Mouse (Mus musculus): Measurements from ENCODE around the gene Wdr18.

Wdr18 gene

DNA sequence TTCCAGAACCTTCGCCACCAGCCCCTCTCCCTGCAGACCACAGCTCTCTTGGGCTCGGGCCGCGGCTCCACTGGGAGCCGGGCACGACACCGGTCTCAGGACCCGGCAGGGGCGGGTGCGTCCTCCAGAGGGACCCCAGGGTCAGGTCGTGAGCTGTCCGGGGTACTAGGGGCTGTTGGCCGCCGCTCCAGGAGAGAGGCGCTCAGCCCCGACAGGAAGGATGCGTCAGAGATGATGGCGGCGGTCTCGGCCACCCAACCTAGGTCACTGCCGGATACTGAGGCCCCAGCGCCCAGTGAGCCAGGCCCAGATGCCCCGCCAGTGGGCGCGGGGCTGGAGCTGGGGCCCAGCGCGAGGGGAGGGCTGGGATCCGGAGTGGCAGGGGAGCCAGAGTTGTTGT lies 17.4 kb downstream of the Wdr18 start:
- no peak for DNase-seq (ENCODE audit: low read depth)

GRCm38 (mm10) chr10:79978061-79978460 lies 18.1 kb downstream of the Wdr18 start:
- DNase-seq (ENCODE audit: low read depth) = no peak

GRCm38 (mm10) chr10:79979401-79980155 lies 19.6 kb downstream of the Wdr18 start:
- no peak for DNase-seq (ENCODE audit: low read depth)

GRCm38 (mm10) chr10:79983205-79983604 lies 23.3 kb downstream of the Wdr18 start:
- DNase-seq (ENCODE audit: low read depth) = peak; percentile 42

DNA sequence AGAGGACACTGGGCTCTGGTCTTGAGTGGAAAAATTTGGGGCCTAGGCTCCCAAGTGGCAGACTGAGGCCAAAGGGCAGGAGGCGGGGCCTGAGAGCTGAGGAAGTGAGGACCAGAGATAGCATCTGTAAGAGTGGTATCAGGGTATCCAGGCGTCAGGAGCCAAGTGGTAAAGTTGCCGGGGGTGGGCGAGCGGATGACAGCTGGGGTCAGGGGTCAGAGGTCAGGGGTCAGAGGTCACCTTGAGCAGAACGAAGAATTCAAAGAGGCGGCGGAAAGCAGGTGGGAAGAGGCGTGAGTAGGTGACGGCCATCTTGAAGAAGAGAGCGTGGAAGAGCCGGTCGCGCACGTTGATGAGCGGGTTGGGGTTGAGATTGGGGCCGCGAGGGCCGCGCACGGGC lies 23.7 kb downstream of the Wdr18 start:
- DNase-seq (ENCODE audit: low read depth) = peak; percentile 80

GRCm38 (mm10) chr10:79984195-79984816 lies 24.4 kb downstream of the Wdr18 start, which contains the start of gene Tmem259:
Tmem259 (minus strand) TSS chr10:79984330.
- DNase-seq (ENCODE audit: low read depth) = peak; percentile 98

GRCm38 (mm10) chr10:79984871-79985270 lies 24.9 kb downstream of the Wdr18 start:
- peak; percentile 100 for DNase-seq (ENCODE audit: low read depth)

DNA sequence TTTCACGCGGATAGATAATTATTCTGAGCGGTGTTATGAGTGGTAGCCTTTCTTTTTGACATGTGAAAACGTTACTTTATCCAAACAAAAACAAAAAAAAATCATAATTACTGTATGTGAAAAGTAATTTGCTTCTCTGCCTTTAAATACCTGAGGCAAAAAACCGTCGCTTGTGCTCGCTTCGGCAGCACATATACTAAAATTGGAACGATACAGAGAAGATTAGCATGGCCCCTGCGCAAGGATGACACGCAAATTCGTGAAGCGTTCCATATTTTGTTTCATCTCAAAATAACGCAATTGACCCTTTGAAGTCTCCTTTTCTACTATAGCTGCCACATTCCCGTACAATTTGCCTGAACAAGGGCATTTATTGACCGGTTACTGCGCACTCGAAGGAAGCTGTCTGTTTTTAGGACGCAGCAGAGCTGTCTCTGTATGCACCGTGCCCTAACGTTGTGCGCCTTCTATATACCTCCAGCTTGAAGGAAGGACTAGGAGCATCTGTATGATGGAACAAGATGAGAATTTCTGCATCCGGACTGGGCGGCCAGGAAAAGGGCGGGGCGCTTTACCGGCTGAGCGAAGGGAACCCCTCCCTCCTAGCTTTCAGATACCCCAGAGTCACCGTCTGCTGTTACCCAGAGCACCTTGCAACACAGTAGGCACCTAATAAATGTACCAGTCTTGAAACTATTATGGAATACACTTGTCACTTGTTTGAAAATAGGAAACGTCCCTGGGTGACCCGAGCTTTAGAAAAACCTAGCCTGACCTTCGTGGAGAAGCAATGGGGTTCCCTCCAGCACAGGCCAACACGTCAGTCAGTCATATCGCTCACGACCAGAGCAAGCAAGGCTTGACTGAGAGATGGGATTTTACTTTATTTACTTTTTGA lies 25.6 kb downstream of the Wdr18 start:
- peak; percentile 91 for DNase-seq (ENCODE audit: low read depth)

DNA sequence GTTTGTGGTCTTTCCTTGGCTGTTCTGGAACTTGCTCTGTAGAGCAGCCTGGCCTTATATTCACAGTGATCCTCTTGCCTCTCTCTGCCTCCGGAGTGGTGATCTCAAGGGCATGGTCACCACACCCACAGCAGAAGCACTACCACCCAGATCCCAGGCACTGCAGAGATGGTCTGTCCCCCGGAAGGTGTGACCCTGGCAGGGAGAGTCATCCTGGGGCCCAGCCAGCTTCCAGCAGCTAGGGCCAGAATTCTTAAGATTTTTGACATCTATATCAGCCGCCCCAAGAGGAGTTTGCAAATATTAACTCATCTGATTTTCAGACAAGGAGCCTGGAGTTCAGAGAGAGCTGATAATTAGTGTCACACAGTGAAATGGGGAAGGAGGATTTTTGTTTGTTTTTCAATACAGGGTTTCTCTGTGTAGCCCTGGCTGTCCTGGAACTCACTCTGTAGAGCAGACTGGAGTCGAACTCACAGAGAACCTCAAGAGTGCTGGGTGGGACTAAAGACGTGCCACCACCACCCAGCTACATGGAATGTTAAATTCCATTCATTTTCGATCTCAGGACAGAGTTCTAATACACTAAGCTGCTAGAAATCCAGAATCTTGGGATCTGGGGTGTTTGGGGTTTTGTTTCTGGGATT lies 26.4 kb downstream of the Wdr18 start:
- DNase-seq (ENCODE audit: low read depth) = no peak

- DNase-seq (ENCODE audit: low read depth) = peak; percentile 96
These were observed 27.0 kb downstream of the Wdr18 start for GRCm38 (mm10) chr10:79986963-79987362.

- DNase-seq (ENCODE audit: low read depth) = peak; percentile 22
These were observed 28.0 kb downstream of the Wdr18 start for GRCm38 (mm10) chr10:79987771-79988505.

DNA sequence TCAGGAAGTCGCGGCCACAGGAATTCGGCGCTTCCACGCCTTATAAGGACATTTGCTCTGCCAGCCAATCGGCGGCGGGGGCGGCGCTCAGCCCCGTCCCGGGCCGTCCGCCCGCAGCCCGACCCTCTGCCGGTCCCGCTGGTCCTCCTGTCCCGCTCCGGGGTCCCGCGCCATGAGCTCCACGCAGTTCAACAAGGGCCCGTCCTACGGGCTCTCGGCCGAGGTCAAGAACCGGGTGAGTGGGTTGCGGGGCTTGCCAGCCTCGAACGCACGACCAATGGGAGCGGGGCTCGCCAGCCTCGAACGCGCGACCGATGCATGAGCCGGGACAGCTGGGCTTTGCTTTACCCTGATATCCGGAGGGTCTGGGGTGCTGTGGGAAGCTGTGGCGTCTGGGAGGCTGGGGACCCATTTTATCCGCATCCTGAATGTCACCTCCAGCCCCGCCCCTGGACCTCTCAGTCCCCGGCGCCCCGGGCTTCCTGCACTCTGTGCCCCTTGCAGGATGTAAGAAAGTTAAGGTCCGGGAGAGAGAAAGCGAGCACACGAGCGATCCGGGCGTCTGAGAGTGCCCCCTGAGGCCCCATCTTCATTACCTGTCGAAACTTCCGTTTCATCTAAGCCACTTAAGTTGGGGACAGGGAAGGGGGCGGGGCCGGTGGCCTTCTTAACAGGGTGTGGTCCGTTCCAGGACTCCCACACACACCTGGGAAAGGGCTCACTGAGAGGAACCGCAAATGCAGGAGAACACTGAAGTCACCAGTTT lies 28.7 kb downstream of the Wdr18 start, which contains the start of gene Cnn2:
Cnn2 (plus strand) TSS at position 79 of the 766 bp plus-strand sequence.
- peak; percentile 50 for DNase-seq (ENCODE audit: low read depth)

DNA sequence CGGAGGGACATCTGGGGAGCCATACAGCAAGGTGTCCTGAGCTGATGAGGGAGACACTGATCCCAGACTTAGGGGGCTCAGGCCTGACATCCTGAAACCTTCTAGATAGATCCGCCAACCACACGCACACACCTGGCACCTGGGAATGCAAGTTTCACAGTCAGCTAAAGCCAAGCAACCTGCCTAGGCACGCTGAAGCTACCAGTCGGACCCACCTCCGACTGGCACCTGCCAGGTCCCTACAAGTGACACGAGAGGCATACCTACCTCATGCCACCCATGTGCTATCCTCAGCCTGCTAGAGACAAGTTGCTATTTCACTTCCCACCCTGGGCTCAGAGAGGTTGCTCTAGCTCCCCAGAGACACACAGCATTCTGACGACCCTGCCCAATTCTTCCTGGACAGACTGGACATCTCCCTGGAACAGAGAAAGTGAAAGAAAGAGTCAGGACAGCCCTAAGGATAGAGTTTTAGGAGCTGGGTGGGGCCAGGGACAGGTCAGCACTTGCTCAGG lies 29.4 kb downstream of the Wdr18 start:
- no peak for DNase-seq (ENCODE audit: low read depth)

DNA sequence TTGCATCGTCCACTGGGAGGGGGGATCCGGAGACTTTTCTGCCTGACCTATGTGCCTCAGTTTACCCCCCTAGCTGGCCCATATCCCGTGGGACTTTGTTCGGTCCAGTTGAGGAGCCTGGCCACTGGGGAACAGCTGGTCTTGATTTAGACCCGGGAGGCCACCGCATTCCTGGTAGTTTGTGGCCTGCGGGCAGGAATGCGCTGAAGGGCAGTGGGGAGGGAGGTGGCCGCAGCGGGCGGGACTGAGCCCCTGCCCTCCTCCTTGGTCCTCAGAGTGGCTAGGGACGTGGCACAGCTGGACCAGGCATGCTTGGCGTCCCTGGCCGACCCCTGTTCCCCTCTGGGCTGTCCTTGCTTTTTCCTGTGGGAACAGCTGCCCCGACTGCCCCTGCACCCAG lies 29.9 kb downstream of the Wdr18 start:
- no peak for DNase-seq (ENCODE audit: low read depth)

DNA sequence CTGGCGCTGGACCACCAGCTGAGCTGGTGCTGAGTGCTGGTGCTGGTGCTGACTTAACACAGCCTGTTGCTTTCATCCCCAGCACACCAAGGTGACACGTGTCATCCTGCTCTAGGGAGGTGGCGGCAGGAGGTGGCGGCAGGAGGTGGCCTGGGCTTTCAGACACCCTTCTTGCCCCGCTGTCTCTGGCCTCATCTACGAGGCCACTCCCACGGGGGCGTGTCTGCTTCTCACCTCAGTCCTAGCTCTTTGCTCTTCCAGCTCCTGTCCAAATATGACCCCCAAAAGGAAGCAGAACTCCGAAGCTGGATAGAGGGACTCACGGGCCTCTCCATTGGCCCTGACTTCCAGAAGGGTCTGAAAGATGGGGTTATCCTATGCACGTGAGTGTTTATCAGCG lies 31.1 kb downstream of the Wdr18 start:
- no peak for DNase-seq (ENCODE audit: low read depth)

- DNase-seq (ENCODE audit: low read depth) = no peak
These were observed 31.6 kb downstream of the Wdr18 start for GRCm38 (mm10) chr10:79991548-79991947.

GRCm38 (mm10) chr10:79994397-79995115 lies 34.6 kb downstream of the Wdr18 start:
- peak; percentile 90 for DNase-seq (ENCODE audit: low read depth)

GRCm38 (mm10) chr10:79995636-79996035 lies 35.7 kb downstream of the Wdr18 start:
- peak; percentile 58 for DNase-seq (ENCODE audit: low read depth)

GRCm38 (mm10) chr10:79996272-79997033 lies 36.5 kb downstream of the Wdr18 start, which contains the start of gene Abca7:
Abca7 (plus strand) TSS chr10:79996494.
- peak; percentile 96 for DNase-seq (ENCODE audit: low read depth)

Data from 416B (cell line).